Mouse (Mus musculus): ENCODE data around the gene Ugcg.

GRCm38 (mm10) chr4:59172616-59173015 lies 16.4 kb upstream of the Ugcg start:
- TF ChIP-seq CTCF (IDR thresholded peaks at IDR 0.05; ENCODE audit: control insufficient read depth, insufficient read depth, insufficient replicate concordance, low read depth, low read length) (no peak), POLR2A (IDR thresholded peaks at IDR 0.05; ENCODE audit: control insufficient read depth, low read depth, low read length) (no peak)
